Mouse (Mus musculus) thymus, adult 18-20 months (tissue): ENCODE results near the gene Pcnx3.

ENCODE experiments used
- DNase-seq, 2 experiments: peaks; one replicate each; pipeline ENCODE4 v3.0.0; 2022; ENCODE audit warnings: mixed read lengths in 2 of 2

Gene Pcnx3

DNA sequence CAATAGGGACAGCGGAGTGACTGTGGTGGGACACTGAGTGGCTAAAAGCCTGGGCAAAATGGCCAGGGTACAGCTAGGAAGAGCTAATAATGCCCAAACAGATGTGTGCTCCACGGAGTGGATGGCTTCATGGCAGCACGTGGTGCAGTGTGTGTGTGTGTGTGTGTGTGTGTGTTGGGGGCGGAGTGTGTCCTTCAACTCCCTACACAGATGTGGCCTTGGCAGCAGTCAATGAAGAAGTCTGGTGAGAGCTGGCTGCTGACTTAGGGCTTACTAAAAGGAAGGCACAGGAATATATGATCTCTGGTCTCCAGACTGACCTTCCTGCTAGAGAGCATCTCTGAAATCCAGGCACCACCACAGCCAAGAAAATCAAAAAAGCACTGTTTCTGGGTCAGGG, 20.3 kb downstream of the Pcnx3 start:
- no peak for DNase-seq

DNA sequence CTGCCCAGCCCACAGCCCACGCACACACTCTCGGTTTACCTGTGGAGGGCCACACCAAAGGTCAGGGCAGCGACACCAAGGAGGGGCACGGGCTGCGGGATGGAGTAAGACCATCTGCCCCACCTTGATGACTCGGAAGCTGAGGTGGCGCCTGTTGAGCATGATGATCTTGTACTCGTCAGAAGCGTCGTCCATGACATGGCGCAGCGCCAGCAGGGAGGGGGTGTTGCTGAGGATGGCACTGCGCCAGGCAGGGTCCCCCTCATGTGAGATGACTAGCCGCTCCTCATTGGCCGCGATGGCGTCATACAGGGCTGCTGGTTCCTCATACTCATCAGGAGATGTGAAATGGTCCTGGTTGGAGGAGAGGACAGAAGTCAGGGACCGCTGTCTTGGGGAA, 22.3 kb downstream of the Pcnx3 start:
- no peak for DNase-seq

DNA sequence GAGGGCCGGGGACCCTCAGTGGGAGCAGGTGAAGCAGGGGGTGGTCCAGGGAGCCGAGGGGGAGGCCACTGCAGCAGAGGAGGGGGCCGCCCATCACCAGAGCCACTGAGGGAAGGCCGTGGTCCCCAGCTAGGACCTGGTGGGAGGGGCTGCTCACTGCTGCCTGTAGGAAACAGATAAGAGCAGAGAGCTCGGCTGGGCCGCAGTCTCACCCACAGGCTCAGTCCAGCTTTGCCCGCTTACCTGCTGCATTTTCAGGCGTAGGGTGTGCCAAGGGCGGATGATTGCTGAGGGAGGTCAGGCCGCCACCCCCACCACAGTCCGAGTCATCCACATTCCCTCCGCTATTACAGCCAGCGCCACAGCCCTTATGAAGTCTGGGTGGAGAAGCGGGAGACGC, 23.2 kb downstream of the Pcnx3 start:
- DNase-seq, result no peak

DNA sequence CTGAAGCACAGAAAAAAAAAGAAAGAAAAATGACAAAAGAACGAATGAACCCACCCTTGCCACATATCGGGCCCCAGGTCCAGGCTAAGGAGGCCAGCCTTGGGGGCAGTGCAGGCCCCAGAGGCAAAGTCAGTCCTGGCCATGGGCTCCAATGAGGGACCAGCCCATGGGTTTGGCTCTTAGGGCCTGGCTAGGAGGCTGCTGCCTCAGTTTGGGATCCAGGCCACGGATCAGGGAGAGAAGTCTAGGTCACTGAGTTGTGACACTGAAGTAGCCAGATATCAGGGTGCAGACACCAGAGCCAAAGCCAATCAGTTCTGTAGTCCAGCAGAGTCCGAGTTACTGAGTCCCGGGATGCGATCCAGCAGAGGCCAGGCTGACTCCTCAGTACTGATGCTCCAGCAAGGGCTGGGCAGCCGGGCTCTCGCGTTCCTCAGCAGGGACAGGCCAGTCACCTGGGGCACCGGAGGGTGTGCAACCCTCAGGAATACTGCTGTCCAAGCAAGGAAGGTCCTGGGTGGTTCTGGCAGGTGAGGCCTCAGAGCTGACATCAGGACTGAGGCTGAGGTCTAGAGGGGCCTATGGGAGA, 23.9 kb downstream of the Pcnx3 start:
- DNase-seq, result no peak

DNA sequence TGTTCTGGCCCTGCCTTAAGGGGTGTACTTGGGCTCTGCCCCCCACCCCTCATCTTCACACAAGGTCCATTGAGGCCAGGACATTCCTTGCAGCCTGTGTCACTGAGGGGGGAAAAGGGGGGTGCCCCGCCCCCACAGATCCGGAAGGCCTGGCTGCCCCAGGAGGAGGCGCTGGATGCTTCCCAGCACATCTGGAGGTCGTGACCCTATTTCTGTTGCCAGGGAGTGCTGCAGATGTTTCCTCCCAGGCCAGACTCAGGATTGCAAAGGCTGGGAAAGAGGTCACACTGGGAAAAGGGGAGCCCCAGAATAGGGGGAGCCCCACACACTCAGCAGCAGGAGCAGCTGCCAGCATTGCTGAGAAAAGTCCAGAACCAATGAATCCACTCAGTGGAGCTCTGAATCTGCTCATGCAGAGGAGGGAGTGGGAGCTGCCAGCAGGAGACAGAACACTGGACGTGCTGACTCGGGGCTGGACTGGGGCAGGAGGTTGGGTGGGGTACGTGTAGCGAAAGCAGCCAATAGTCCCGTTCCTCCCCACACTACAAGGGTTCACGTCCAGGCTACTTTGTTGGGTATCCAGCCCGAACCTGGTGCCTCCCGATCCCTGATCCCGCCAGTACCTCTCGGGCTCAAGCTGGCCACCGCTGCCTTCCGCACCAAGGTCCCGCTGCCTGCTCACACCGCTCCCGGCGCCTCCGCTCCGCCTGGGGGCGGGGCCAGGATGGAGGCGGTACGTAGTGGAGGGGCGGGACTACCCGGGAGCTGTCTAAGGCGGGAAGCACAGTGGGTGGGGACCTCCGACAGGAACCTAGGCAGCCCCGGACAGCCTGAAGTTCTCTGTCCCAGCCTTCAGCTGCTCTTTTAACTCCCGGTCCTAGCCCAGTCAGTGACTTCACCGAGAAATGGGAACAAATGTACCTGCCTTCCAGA, 25.5 kb downstream of the Pcnx3 start, which contains the start of gene Sipa1:
TSS of gene Sipa1 (minus strand) at position 727 of the 933 bp plus-strand sequence.
- DNase-seq, result peak; percentile 94 to 95

GRCm38 (mm10) chr19:5662310-5662709, 26.4 kb downstream of the Pcnx3 start:
- DNase-seq, result peak; percentile 41 to 65

DNA sequence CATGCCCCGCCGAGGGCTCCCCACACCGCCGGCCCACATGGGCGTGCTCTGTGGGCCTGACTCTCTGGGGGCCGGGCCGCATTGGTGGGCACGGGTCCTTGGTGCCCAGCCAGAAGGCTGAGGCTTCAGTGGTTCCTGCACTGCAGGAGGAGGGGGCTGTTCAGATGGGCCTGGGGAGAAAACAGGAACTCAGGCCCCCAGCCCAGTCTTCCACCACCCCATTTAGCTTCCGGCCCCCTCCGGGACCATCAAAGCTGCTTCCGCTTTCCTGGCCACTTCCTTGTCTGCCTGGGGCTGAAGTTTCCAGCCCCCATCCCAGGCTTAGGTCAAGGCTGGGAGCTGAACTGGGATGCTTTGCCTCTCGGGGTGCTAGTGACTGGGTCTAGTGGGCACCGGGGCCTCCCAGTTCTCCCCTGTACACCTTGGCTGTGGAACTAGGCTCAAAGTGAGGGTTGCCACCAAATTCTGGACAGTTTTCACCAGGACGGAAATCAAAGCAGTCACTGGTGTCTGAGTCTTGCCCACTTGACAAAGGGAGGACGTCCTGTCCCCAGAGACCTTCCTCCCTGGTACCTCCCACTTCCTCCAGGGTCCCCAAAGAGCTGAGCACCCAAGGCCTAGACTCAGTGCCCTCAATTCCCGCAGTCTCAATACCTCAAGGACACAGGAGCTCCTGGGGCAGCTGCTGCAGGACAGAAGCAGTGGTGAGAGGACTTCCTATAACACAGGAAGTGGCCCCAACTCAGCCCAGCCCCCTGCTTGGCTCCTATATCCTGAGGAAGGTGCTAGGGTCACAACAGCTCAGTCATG, 27.6 kb downstream of the Pcnx3 start:
- DNase-seq, result peak; percentile 56 to 73

- no peak for DNase-seq
Measured at GRCm38 (mm10) chr19:5654720-5655298, 33.9 kb downstream of the Pcnx3 start.

- no peak for DNase-seq
Measured at GRCm38 (mm10) chr19:5653969-5654719, 34.6 kb downstream of the Pcnx3 start.

- no peak for DNase-seq
Measured at GRCm38 (mm10) chr19:5652570-5652969, 36.1 kb downstream of the Pcnx3 start.

GRCm38 (mm10) chr19:5651502-5652274, 37.0 kb downstream of the Pcnx3 start:
- DNase-seq, result no peak

DNA sequence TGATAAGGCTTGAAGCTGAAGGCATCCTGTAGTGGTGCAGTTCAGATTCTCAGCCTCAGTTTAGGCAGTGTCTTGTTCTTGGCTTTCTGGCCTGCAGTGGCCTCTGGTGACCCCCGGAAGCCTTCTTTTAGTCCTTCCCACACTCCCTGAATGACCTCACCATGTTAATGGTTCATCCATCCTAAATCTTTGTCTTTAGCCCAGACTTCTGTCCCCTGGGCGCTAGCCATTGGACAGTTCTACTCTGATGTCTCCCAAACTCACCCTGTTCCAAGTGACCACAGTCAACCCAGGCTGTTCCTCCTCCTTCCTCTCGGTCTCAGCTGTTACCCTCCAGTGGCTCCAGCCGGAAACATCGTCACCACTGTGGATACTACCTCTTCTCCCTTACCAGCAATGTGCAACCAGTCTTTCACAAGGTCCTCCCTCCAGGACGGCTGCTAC, 39.4 kb downstream of the Pcnx3 start:
- no peak for DNase-seq

GRCm38 (mm10) chr19:5648401-5649297, 40.1 kb downstream of the Pcnx3 start:
- peak; percentile 77 to 84 for DNase-seq

GRCm38 (mm10) chr19:5647791-5648190, 40.9 kb downstream of the Pcnx3 start:
- no peak for DNase-seq

DNA sequence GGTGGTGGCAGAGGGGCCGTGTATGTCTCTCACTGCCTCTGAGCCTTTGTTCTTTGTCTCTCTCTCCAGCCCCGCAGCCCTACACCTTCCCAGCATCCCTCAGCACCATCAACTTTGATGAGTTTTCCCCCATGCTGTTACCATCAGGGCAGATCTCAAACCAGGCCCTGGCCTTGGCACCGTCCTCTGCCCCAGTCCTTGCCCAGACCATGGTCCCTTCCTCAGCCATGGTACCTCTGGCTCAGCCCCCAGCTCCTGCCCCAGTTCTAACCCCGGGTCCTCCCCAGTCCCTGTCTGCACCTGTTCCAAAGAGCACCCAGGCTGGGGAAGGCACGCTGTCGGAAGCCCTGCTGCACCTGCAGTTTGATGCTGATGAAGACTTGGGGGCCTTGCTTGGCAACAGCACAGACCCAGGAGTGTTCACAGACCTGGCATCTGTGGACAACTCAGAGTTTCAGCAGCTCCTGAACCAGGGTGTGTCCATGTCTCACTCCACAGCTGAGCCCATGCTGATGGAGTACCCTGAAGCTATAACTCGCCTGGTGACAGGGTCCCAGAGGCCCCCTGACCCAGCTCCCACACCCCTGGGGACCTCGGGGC, 41.9 kb downstream of the Pcnx3 start:
- no peak for DNase-seq

DNA sequence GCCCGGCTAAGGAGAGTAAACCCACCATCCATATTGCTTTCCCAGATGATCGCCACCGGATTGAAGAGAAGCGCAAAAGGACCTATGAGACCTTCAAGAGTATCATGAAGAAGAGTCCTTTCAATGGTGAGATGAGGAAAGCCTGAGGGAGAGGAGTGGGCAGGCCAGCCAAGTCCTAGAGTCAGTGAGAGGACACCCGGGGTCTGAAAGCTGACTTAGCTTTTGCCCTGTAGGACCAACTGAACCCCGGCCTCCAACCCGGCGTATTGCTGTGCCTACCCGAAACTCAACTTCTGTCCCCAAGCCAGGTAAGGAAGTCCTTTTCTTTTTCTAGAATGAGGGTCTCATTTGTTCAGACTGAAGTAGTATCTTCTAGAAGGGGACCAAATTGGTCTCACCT, 43.4 kb downstream of the Pcnx3 start:
- DNase-seq, result no peak

DNA sequence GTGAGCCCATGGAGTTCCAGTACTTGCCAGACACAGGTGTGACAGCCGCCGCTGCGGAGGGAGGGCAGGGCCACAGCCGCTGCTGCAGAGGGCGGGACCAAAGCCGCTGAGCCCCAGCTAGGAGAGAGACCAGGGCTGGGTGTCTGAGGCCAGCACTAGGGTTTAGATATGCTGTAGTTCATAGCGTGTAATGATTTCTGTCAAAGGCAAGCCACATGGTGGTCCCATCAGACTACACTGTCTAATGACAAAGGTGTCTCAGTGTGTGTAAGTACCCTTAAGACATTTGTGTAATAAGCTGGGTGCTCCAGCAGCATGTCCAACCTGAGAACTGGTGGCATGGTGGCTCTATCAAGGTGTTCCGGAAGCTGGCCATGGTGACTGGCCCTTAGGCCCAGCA, 47.1 kb downstream of the Pcnx3 start:
- DNase-seq, result no peak

GRCm38 (mm10) chr19:5641021-5641420, 47.7 kb downstream of the Pcnx3 start:
- no peak for DNase-seq

GRCm38 (mm10) chr19:5640339-5640738, 48.4 kb downstream of the Pcnx3 start:
- DNase-seq, result no peak
